In the genomic region with DNA sequence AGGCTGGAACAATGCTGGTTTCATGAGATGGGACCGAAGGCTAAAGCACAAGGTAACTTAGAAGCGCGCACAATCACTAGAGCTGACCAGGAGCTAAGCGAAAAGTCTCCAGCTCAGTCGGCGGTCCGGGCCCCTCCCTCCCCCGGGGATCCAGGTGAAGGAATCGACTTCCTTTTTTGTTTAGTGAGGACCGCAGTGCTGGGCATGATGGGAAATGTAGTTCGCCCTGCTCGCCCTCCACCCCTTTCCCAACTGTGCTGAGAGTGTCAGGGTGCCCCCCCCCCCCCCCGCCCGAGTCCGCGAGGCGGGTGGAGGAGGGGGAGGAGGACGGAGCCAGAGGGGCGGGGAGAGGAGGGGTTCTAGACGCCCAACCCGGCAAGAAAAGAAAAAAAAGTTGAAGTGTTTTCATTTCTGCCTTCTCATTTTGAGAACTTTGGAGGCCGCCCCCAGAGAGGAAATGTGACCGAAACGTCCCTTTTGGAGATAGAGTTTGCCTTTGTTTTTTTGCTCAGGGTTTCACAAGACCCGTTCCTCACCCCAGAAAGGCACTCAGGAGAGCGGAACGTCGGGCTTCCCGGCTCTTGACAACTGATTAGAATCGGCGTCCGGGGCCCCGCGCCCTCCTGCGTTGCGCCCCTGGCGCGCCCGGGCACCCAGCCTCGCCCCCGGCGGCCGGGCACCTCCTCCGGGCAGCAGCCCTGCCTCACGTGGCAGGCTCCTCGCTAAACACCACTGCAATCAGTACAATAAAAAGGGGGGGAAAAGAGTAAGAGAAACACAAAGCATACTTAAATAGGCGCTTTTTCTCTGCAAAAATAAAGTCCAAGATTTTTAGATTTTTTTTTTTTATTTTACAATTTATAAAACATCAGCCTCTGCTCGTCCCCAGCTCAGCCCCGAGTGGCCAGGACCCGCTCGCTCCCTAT, we compare ENCODE assay signal across 8 mouse cellular contexts. TPM values are rescaled to one million over a fixed set of nuclear protein-coding genes. Genes with fewer than 3 reads are reported as not detected.
DNase-seq lines count a peak whose midpoint lies in the region; ATAC-seq and TF ChIP-seq lines count a peak whose summit lies in the region.

No protein-coding gene starts in this region.

- peak overlapping the region; percentile 42 to 66 (median 49) for H3K4me3 ChIP-seq in CH12.LX (replicated peaks in 1 of 3; ENCODE audit: low read depth in 2 of 3, low read length in 2 of 3, poor library complexity in 1 of 3)
- peak overlapping the region; percentile 90 for H3K4me3 ChIP-seq in forebrain, embryonic 16.5 days (replicated peaks; ENCODE audit: low read length)
- H3K4me3 ChIP-seq in lung, embryonic 16.5 days (ENCODE audit: low read length), result peak overlapping the region; percentile 85

- peaks cover 74% of the 10 kb centered on the region for H3K27me3 ChIP-seq in CH12.LX (replicated peaks)
- 0 out of 2 replicates have a peak, but pooled peaks cover 2% of the 10 kb centered on the region for H3K27me3 ChIP-seq in forebrain, embryonic 16.5 days (replicated peaks; ENCODE audit: control insufficient read depth, insufficient read depth, low read length)
- H3K27me3 ChIP-seq in lung, embryonic 16.5 days (ENCODE audit: control insufficient read depth, insufficient read depth, low read depth, low read length), result no peaks in the 10 kb centered on the region

- H3K4me1 ChIP-seq in CH12.LX (ENCODE audit: control insufficient read depth in 1 of 2, insufficient read depth in 2 of 2), result peaks cover 9 to 33% of the 10 kb centered on the region in 2 experiments
- peaks cover 32% of the 10 kb centered on the region for H3K4me1 ChIP-seq in forebrain, embryonic 16.5 days (replicated peaks; ENCODE audit: control insufficient read depth, insufficient read depth, low read length)
- peaks cover 26% of the 10 kb centered on the region for H3K4me1 ChIP-seq in lung, embryonic 16.5 days (replicated peaks; ENCODE audit: control insufficient read depth, insufficient read depth, low read length)

- peak overlapping the region; percentile 79 for H3K4me2 ChIP-seq in CH12.LX (ENCODE audit: insufficient read depth, low read depth, poor library complexity, severe bottlenecking)
- H3K4me2 ChIP-seq in forebrain, embryonic 16.5 days (ENCODE audit: low read length), result peak overlapping the region; percentile 100
- H3K4me2 ChIP-seq in lung, embryonic 16.5 days (ENCODE audit: low read depth, low read length), result peak overlapping the region; percentile 94

- no peak; the same call in 1 of the 2 replicates for TF ChIP-seq POLR2A in CH12.LX (IDR thresholded peaks at IDR 0.05; ENCODE audit: low read depth, low read length)

- peak; percentile 9; the same call in 1 of the 2 replicates for ATAC-seq in forebrain, embryonic 16.5 days
- peak; percentile 73 for ATAC-seq in lung, embryonic 16.5 days (ENCODE audit: low read depth)

- dilution Hi-C loops in CH12.LX (cut with MboI; ENCODE audit: extremely low pct_ligation_motif_present, extremely low pct_unique_long_range_greater_than_20kb, low sequenced_read_pairs), result no loop called here

- in situ Hi-C loops in CH12.LX (cut with MboI; ENCODE audit: low pct_ligation_motif_present, low pct_unique_long_range_greater_than_20kb, low sequenced_read_pairs), result loop anchor here (5.0 kb wide), 1 partner anchor 35 kb away; no protein-coding TSS in a partner anchor

- peaks cover 4% of the 10 kb centered on the region for H3K9me3 ChIP-seq in CH12.LX (replicated peaks; ENCODE audit: low read length)
- H3K9me3 ChIP-seq in forebrain, embryonic 16.5 days (ENCODE audit: control insufficient read depth, low read length), result no peaks in the 10 kb centered on the region
- H3K9me3 ChIP-seq in lung, embryonic 16.5 days (ENCODE audit: control insufficient read depth, low read length), result no peaks in the 10 kb centered on the region

- no peaks in the 10 kb centered on the region for H3K36me3 ChIP-seq in CH12.LX (replicated peaks in 1 of 2; ENCODE audit: control insufficient read depth in 1 of 2, insufficient read depth in 1 of 2, low read length in 1 of 2)
- no peaks in the 10 kb centered on the region for H3K36me3 ChIP-seq in forebrain, embryonic 16.5 days (ENCODE audit: control insufficient read depth, insufficient read depth)
- no peaks in the 10 kb centered on the region for H3K36me3 ChIP-seq in lung, embryonic 16.5 days (ENCODE audit: control insufficient read depth, insufficient read depth, low read length)

- WGBS in forebrain, embryonic 16.5 days, result under 1% methylated on average over 45 of the region's 51 CpGs
- 0% methylated on average over 44 of the region's 51 CpGs for WGBS in lung, embryonic 16.5 days

- no peak; the same call in 1 of the 2 replicates for TF ChIP-seq RAD21 in CH12.LX (IDR thresholded peaks at IDR 0.05; ENCODE audit: low read depth, low read length)

- no peaks in the 10 kb centered on the region for H3K79me2 ChIP-seq in CH12.LX (replicated peaks; ENCODE audit: control insufficient read depth, extremely low read depth, insufficient read depth, poor library complexity, severe bottlenecking)

- peak; percentile 89 for DNase-seq in CH12.LX (ENCODE audit: extremely low read depth)
- DNase-seq in brain, adult 2 months (ENCODE audit: low read depth, low spot score), result peak; percentile 89
- DNase-seq in heart, postnatal 4 days, result peak; percentile 83
- peak; percentile 84 for DNase-seq in layer of hippocampus, adult 9-11 months
- peak; percentile 54 for DNase-seq in ovary, postnatal 10 days (ENCODE audit: low spot score)
- peak; percentile 75 for DNase-seq in thymus, postnatal 25 days

- H3K27ac ChIP-seq in CH12.LX (ENCODE audit: insufficient read depth, low read depth), result peak overlapping the region; percentile 70
- H3K27ac ChIP-seq in forebrain, embryonic 16.5 days (ENCODE audit: low read length), result peak overlapping the region; percentile 90
- peak overlapping the region; percentile 98 for H3K27ac ChIP-seq in lung, embryonic 16.5 days (ENCODE audit: low read length)

- TF ChIP-seq EP300 in CH12.LX (IDR thresholded peaks at IDR 0.05; ENCODE audit: low read length), result peak; percentile 70; the same call in 1 of the 2 replicates

- H3K9ac ChIP-seq in CH12.LX (ENCODE audit: insufficient read depth, low read depth), result peak overlapping the region; percentile 73
- H3K9ac ChIP-seq in forebrain, embryonic 16.5 days (replicated peaks; ENCODE audit: low read depth, low read length), result peak overlapping the region; percentile 90
- peak overlapping the region; percentile 97 for H3K9ac ChIP-seq in lung, embryonic 16.5 days (ENCODE audit: low read length)

- no peak for TF ChIP-seq CTCF in CH12.LX (conservative IDR thresholded peaks at IDR 0.05 in 1 of 2, IDR thresholded peaks at IDR 0.05 in 1 of 2; ENCODE audit: low read depth in 2 of 2, low read length in 2 of 2)

TF ChIP-seq in CH12.LX, 34 proteins besides CTCF, POLR2A, EP300 and RAD21 (continues in another document):
- TF ChIP-seq USF2 (conservative IDR thresholded peaks at IDR 0.05; ENCODE audit: low read depth, low read length) (no peak), MAFK (IDR thresholded peaks at IDR 0.05; ENCODE audit: insufficient replicate concordance, low read length) (0 out of 2 replicates have a peak, but pooled peaks have one; percentile 44), BHLHE40 (IDR thresholded peaks at IDR 0.05; ENCODE audit: low read depth, low read length) (peak; percentile 92), E2F4 (IDR thresholded peaks at IDR 0.05; ENCODE audit: insufficient replicate concordance, low read depth, low read length) (no peak), MAX (IDR thresholded peaks at IDR 0.05; ENCODE audit: low read length) (no peak; the same call in 1 of the 2 replicates), MYC (IDR thresholded peaks at IDR 0.05; ENCODE audit: low read depth, low read length) (0 out of 2 replicates have a peak, but pooled peaks have one; percentile 11), IRF4 (IDR thresholded peaks at IDR 0.05; ENCODE audit: low read depth, low read length) (peak; percentile 97), KAT2A (IDR thresholded peaks at IDR 0.05; ENCODE audit: insufficient replicate concordance, low read length) (peak; percentile 83; the same call in 1 of the 2 replicates), MEF2A (IDR thresholded peaks at IDR 0.05; ENCODE audit: borderline replicate concordance, low read depth, low read length) (peak; percentile 83), ELF1 (IDR thresholded peaks at IDR 0.05; ENCODE audit: low read depth, low read length) (peak; percentile 87), JUND (conservative IDR thresholded peaks at IDR 0.05; ENCODE audit: low read depth, low read length) (0 out of 2 replicates have a peak, but pooled peaks have one; percentile 30), TBP (conservative IDR thresholded peaks at IDR 0.05; ENCODE audit: low read depth, low read length) (peak; percentile 61; the same call in 1 of the 2 replicates), USF1 (IDR thresholded peaks at IDR 0.05; ENCODE audit: low read depth, low read length) (no peak), JUN (IDR thresholded peaks at IDR 0.05; ENCODE audit: insufficient read depth, low read depth, low read length) (peak; percentile 68), UBTF (IDR thresholded peaks at IDR 0.05; ENCODE audit: low read depth, low read length) (peak; percentile 91), CHD1 (IDR thresholded peaks at IDR 0.05; ENCODE audit: low read depth, low read length) (no peak), RCOR1 (conservative IDR thresholded peaks at IDR 0.05; ENCODE audit: low read depth, low read length) (peak; percentile 58; the same call in 1 of the 2 replicates)

RNA-seq across cellular contexts. Expression of a gene that starts 2.0 kb away (rescaled TPM):
- total RNA-seq in CH12.LX (2012; rRNA removed) (0.98 and 1.1 TPM in 2 replicates), CH12.LX (2014; rRNA removed) (0.22 and 0.51 TPM in 2 replicates)
- polyA plus RNA-seq in CH12.LX (2012; ENCODE audit: insufficient read length, low read depth), result 0.31 and 0.33 TPM in 2 replicates
- polyA plus RNA-seq in forebrain, embryonic 16.5 days (2015; fragmentation: Nextera tagmentation; extraction: Ambion mirVana), result 1.5 and 1.8 TPM in 2 replicates
- 10 to 100 TPM; 10.7 to 12.1 TPM for total RNA-seq in heart, postnatal 4 days (2021)
- polyA plus RNA-seq in lung, embryonic 16.5 days (2015; fragmentation: Nextera tagmentation; extraction: Ambion mirVana), result 1.1 and 1.5 TPM in 2 replicates

RNA-seq across cellular contexts. Expression of a gene that starts 56.2 kb away (rescaled TPM):
- 111 and 120 TPM in 2 replicates for total RNA-seq in CH12.LX (2012; rRNA removed)
- total RNA-seq in CH12.LX (2014; rRNA removed), result 117 and 122 TPM in 2 replicates
- polyA plus RNA-seq in CH12.LX (2012; ENCODE audit: insufficient read length, low read depth), result 190 and 194 TPM in 2 replicates
- polyA plus RNA-seq in forebrain, embryonic 16.5 days (2015; fragmentation: Nextera tagmentation; extraction: Ambion mirVana), result 146 and 163 TPM in 2 replicates
- total RNA-seq in heart, postnatal 4 days (2021), result 100 to 1,000 TPM; 139 TPM
- 163 TPM in 2 replicates for polyA plus RNA-seq in lung, embryonic 16.5 days (2015; fragmentation: Nextera tagmentation; extraction: Ambion mirVana)

RNA-seq across cellular contexts. Expression of a gene that starts 56.4 kb away (rescaled TPM):
- total RNA-seq in CH12.LX (2012; rRNA removed), result 3.6 and 4.5 TPM in 2 replicates
- total RNA-seq in CH12.LX (2014; rRNA removed), result 1.3 and 1.7 TPM in 2 replicates
- 2.8 and 4.2 TPM in 2 replicates for polyA plus RNA-seq in CH12.LX (2012; ENCODE audit: insufficient read length, low read depth)
- polyA plus RNA-seq in forebrain, embryonic 16.5 days (2015; fragmentation: Nextera tagmentation; extraction: Ambion mirVana), result 21.3 and 21.4 TPM in 2 replicates
- 100 to 1,000 TPM; 379 to 401 TPM for total RNA-seq in heart, postnatal 4 days (2021)
- polyA plus RNA-seq in lung, embryonic 16.5 days (2015; fragmentation: Nextera tagmentation; extraction: Ambion mirVana), result 39.3 and 42.4 TPM in 2 replicates

Comparison
In these comparisons a context has a peak if more than half of its experiments do, and no peak if none do; other contexts are left out.
1. Peak in every context shown above with its lines: DNase-seq, ATAC-seq, H3K4me3 ChIP-seq and H3K27ac ChIP-seq.